Mouse (Mus musculus) gastrocnemius, adult 2 months (tissue): ENCODE results near the gene Tssk1. TPM values are rescaled to one million over a fixed set of nuclear protein-coding genes. Genes with fewer than 3 reads are reported as not detected.

Source experiments
- DNase-seq: peaks from one replicate; pipeline ENCODE4 v3.0.0; 2022
- H3K27ac ChIP-seq: fragments of 200-600 bp; 2 replicates; pipeline ENCODE4 v1.8.1; 2022; ENCODE audit warnings: mild to moderate bottlenecking
- H3K4me3 ChIP-seq: fragments of 200-600 bp; 2 replicates; pipeline ENCODE4 v1.8.1; 2022; ENCODE audit warnings: mild to moderate bottlenecking, moderate library complexity
- CTCF ChIP-seq: fragments of 200-600 bp; IDR thresholded peaks from 2 replicates; pipeline ENCODE4 v1.8.1; 2022; ENCODE audit warnings: antibody characterized with exemption, mild to moderate bottlenecking, moderate library complexity
- intact Hi-C: fragments of 180-260 bp; cut with DNase I; formaldehyde crosslinking; loops from one replicate; pipeline ENCODE4 v1.15.1; 2025
- total RNA-seq, 2 experiments: library from RNA; stranded (reverse); gene quantifications; 2 replicates each; pipeline ENCODE4 v1.2.3; 2021

The Tssk1 gene
- total RNA-seq, 2 experiments from 2014 or later = 0.10 to 0.17 TPM

DNA sequence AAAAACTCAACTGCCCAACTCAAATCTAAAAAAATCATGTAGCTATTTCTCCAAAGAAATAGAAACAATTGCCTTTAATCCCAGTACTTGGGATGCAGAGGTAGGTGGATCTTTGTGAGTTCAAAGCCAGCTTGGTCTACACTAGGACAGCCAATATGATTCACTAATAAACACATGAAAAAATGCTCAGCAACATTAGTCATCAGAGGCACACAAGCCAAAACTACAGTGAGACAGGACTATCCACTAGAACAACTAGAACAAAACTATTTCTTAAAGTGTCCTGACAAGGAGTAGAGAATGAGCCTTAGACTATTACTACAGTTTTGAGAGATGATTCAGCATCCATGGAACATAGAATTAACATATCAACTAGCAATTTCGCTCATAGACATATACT lies 17.9 kb upstream of the Tssk1 start:
- DNase-seq = no peak
- Histone ChIP-seq H3K4me3 (no peak overlapping the region), H3K27ac (no peak overlapping the region; the same call in 1 of the 2 replicates)
- no peak for TF ChIP-seq CTCF
- intact Hi-C loops = no loop called here

DNA sequence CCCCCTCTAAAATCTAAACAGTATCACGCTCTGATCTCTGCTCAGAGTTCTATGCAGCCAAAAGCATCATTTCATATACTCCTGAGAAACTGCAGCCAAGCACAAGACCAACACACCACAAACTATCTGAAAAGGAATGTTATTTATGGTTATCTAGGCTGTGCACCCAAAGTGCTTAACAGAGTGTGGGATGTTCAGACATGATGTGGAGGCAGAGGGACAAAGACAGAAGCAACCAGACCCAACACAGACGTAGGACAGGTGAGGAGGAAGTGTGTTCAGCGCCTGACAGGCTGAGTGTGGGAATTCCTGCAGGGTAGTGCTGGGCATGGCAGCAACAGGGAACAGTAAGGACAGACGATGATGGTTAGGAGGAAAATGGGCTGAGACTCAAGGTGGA lies 14.5 kb upstream of the Tssk1 start:
- intact Hi-C loops = no loop called here
- H3K27ac ChIP-seq = no peak overlapping the region
- no peak for TF ChIP-seq CTCF
- no peak overlapping the region for H3K4me3 ChIP-seq
- DNase-seq = no peak

DNA sequence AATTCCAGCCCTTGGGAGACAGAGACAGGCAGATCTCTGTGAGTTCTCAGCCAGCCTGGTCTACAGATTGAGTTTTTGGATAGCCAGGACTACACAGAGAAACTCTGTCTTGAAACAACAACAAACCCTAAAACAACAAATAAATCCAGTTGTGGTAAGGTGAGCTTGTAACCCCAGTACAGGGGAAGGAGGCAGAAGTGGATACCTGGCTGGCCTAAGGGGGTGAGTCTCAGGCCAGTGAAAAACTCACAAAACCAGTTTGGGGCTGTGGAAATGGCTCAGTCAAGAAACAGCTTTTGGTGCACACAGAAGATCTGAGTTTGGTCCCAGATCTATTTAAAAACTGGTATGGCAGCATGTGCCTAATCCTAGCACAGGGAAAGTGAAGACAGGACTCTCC lies 11.8 kb upstream of the Tssk1 start:
- DNase-seq = no peak
- intact Hi-C loops = no loop called here
- Histone ChIP-seq H3K27ac (peak overlapping the region; percentile 4; the same call in 1 of the 2 replicates), H3K4me3 (no peak overlapping the region)
- TF ChIP-seq CTCF = no peak

DNA sequence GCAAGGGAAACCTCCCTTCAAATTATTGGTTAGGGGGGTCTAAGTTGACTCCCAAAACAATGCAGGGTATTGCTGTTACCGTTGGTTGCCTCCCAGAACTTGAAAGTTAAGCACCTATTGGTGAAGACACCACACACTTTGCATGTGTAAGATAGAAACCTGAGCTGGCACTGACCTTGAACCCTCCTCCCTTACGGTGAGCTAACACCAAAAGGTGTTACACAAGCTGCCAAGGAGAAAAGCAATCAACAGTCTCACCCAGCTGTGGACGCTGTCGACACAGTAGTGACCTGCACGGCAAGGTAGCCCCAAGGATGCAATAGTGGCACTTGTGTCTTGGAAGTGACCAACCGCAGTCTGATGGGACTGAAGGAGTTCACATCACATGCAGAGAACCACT lies 9.9 kb upstream of the Tssk1 start:
- no peak for DNase-seq
- no peak for TF ChIP-seq CTCF
- intact Hi-C loops = no loop called here
- Histone ChIP-seq H3K4me3 (no peak overlapping the region), H3K27ac (peak overlapping the region; percentile 38; the same call in 1 of the 2 replicates)

DNA sequence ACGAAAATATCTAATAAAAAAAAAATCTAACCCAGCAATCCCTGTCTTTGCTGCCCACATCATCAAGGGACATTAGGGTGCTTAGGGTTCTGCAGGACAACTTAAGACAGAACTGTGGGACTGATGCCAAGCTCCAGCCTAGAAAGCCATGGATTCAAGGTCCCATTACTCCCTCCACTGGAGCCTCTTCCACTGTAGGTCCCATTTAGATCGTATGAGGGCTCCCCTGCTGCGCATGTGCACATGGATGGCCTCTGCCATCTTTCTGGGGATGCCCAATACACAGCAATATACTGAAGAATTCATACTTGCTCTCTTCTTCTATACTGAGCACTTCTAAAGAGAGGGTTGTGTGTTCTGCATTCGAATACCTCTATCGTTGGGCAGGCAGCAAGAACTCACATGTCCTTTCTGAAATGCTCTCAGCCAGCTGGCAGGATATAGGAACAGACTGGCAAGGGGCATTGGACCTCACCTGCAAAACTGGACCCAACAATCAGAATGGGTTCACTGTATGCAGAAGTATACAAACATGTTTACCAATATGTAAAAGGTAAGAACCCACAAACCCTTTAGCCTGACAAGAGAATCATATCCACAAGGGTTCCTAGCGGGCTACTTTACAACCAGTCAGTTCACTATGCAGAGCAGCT lies 4.2 kb upstream of the Tssk1 start:
- H3K27ac ChIP-seq = peak overlapping the region; percentile 93; the same call in 1 of the 2 replicates
- intact Hi-C loops = no loop called here

DNA sequence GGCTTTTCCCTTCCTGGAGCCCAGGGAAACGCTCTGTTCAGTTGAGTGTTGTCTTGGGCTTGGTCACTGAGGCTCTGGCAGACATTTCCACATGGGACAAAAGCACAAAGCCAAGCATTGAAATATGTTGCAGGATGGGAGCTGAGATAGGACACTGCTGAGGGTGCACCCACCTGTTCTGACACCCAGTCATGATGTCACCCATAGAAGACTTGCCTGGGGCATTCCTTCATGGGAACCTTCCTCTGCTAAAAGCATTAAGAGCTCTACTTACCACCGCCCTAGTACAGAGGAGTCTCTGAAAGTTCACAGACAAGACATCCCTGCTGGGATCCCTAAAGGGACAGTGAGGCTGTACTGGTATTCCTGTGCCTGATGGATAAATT lies 3.7 kb upstream of the Tssk1 start:
- TF ChIP-seq CTCF = no peak
- H3K27ac ChIP-seq = peak overlapping the region; percentile 93
- peak overlapping the region; percentile 94 for H3K4me3 ChIP-seq
- intact Hi-C loops = no loop called here
- DNase-seq = no peak

More for the DNA sequence above, 4.2 kb upstream of the Tssk1 start:
- peak overlapping the region; percentile 94 for H3K4me3 ChIP-seq
- no peak for TF ChIP-seq CTCF
- no peak for DNase-seq

DNA sequence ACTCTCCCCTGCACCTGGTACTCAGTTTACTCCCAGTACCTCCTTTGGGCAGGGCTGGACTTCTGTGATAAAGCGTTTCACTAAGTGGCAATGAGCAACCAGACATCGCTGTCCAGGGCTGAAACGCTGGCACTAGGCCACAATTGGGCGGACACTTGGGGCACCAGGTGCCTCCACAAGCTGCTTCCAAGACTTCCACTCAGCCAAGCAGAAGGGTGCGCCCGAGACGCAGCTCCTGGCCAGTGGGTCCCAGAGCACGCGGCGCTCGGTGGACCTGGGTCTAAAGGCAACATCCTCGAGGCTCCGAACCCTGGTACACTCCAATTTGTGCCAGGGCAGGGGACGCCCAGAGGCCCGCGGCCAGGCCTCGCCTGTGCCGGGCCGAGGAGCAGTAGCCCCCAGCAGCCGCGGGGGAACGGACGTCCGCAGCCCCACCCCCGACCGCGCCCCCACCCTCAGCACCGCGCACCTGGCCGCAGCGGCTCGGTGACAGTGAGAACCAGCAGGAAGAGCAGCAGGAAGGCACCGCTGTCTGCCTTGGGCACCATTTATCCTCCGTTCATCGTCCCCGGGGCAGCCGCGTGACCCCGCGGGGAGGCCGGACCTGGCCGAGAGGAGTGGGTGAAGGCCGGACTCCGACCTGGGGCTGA lies 3.0 kb upstream of the Tssk1 start:
- no peak for TF ChIP-seq CTCF
- intact Hi-C loops = no loop called here
- H3K27ac ChIP-seq = peak overlapping the region; percentile 93
- DNase-seq = peak; percentile 92
- H3K4me3 ChIP-seq = peak overlapping the region; percentile 94

DNA sequence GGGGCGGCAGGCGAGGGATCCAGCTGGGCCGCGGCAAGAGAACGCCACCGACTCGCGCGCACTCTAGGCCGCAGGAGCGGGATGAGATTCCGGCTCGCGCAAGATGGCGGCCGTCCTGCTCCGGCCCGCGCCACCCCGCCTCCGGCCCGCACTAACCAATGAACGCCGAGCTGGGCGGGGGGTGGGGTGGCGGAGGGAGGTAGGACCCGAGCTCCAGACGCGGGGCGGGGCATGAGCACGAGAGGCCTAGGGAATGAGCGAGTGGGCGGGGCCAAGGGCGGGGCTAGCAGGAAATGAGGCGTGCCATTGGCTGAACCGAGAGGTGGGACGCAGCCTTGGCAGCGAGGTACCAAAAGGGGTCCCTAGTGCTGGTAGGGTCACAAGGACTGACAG lies 2.5 kb upstream of the Tssk1 start, which contains the start of gene Gm20518:
Gene Gm20518 (minus strand): TSS at position 105 of the 393 bp plus-strand sequence.
- H3K27ac ChIP-seq = peak within 1 kb of the TSS; percentile 93
- peak within 1 kb of the TSS; percentile 94 for H3K4me3 ChIP-seq
- intact Hi-C loops = no loop called here
- DNase-seq = peak; percentile 99
- no peak for TF ChIP-seq CTCF

DNA sequence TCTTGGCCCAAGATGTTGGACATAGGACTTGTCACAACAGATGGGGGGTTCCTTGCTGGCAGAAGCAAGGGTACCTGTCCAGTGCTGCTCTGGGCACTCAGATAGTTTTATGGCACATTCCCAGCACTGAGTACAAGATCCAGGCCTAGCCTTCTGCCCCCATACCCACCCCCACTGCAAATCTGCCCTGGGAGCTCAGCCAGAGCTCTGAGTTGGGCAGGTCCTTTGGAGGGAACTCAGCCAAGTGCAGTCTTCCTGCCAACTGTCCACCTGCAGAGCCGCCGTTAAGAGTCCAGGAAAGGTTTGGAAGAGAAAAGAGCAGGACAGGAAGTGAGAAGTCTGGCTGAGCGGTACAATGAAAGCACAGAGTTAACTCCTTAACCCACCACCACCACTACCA lies 1.4 kb upstream of the Tssk1 start:
- TF ChIP-seq CTCF = no peak
- no peak overlapping the region for H3K4me3 ChIP-seq
- intact Hi-C loops = no loop called here
- DNase-seq = peak; percentile 37
- H3K27ac ChIP-seq = peak overlapping the region; percentile 93

DNA sequence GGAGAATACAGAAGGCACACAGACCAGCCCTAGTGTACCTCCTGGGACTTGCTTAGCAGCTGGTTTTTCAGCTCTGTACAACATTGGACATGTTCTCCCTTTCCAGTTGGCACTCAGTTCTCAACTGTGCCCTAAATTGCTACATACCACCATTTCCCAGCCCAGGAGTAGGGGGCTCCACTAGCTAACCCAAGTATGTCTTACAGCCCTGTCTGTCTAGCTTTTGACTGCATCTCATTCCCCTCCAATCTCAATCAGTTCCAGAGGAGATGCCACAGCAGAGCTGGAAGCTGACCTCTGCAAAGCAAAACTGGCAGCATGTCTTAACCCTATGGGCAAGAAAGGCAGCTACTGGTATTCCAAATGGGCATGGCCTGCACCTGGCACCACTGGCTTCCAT lies 2.1 kb downstream of the Tssk1 start:
- intact Hi-C loops = no loop called here
- no peak overlapping the region for H3K4me3 ChIP-seq
- no peak for DNase-seq
- TF ChIP-seq CTCF = no peak
- no peak overlapping the region for H3K27ac ChIP-seq

DNA sequence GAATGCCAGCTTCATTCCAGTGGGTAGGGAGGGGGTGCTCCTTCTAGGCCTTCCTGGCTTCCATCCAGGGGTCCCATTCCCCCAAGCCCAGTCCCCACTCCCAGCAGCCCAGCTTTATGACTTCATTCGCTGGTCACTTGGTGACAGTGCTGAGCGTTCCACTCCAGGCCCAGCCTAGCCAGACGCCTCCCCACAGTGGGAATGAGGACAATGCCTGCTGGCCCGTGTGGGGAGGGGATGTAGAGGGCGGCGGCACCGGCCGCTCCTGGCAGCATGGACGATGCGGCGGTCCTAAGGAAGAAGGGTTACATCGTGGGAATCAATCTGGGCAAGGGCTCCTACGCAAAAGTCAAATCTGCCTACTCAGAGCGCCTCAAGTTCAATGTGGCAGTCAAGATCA lies 4.4 kb downstream of the Tssk1 start, which contains the start of the genes Dgcr2 and Tssk2:
Gene Dgcr2 (minus strand): TSS at position 101 of the 400 bp plus-strand sequence.
Gene Tssk2 (plus strand): TSS at position 176 of the 400 bp plus-strand sequence.
- DNase-seq = no peak
- Histone ChIP-seq H3K27ac (no peak within 1 kb of the TSS), H3K4me3 (no peak within 1 kb of the TSS)
- no peak for TF ChIP-seq CTCF
- intact Hi-C loops = no loop called here

DNA sequence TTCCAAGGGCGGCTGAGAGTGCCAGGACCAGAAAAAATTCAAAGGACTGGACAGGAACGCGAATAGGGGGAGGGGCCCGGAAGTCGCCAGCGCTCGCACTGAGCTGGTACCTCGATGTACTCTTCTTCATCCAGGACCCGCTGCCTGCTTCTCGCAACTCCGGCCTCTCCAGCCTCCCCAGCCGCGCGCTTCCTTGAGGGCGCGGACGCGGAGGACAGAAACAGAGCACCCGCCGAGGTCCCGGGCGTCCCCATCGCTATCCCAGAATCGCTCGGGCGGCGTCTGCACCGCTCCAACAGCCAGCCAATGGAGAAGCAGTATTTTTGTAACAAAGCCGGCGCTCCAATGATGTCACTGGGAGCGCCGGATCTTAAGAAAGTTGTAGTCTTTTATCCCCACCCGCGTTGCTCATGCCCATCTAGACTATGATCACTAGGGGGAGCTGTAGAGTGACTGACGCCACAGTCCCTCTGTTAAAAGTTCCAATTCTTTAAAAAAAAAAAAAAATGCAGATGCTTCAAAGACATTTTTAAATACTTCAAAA lies 17.1 kb downstream of the Tssk1 start, which contains the start of gene Ess2:
Gene Ess2 (minus strand): TSS at position 297 of the 544 bp plus-strand sequence.
- peak within 1 kb of the TSS; percentile 92 for H3K27ac ChIP-seq
- H3K4me3 ChIP-seq = peak within 1 kb of the TSS; percentile 87
- peak; percentile 97 for TF ChIP-seq CTCF
- DNase-seq = peak; percentile 91
- intact Hi-C loops = loop anchor here (1.0 to 10.0 kb wide), 3 partner anchors 75 to 324 kb away; partner anchors contain the start of gene Zdhhc8
